Comparison of ENCODE assay signal across 8 mouse cellular contexts in genomic region chrX:41912061-41912401, GRCm38 (mm10). TPM values are rescaled to one million over a fixed set of nuclear protein-coding genes. Genes with fewer than 3 reads are reported as not detected.
DNase-seq lines count a peak whose midpoint lies in the region; ATAC-seq and TF ChIP-seq lines count a peak whose summit lies in the region.

No protein-coding gene starts in this region.

- DNase-seq in kidney, adult 8-10 months, result no peak
- no peak for DNase-seq in ovary, postnatal 10 days (ENCODE audit: low spot score)
- DNase-seq in frontal cortex, adult 2 months (ENCODE audit: extremely low spot score in 1 of 2, low spot score in 1 of 2), result no peak
- DNase-seq in thymus, postnatal 25 days, result no peak

- no peak; the same call in 1 of the 2 replicates for ATAC-seq in kidney, embryonic 16.5 days (ENCODE audit: low FRiP score, low TSS enrichment)
- no peak for ATAC-seq in hindbrain, embryonic 13.5 days (ENCODE audit: low FRiP score)
- ATAC-seq in midbrain, embryonic 13.5 days, result no peak

- no peaks in the 10 kb centered on the region for H3K27me3 ChIP-seq in kidney, embryonic 16.5 days (ENCODE audit: insufficient read depth, low read length)
- H3K27me3 ChIP-seq in hindbrain, embryonic 13.5 days, result no peaks in the 10 kb centered on the region
- H3K27me3 ChIP-seq in midbrain, embryonic 13.5 days, result no peaks in the 10 kb centered on the region

- 0 out of 2 replicates have a peak, but pooled peaks cover 4% of the 10 kb centered on the region for H3K4me1 ChIP-seq in kidney, embryonic 16.5 days (ENCODE audit: insufficient read depth, low read length)
- no peaks in the 10 kb centered on the region; the same call in 1 of the 2 replicates for H3K4me1 ChIP-seq in cortical plate, adult 2 months (ENCODE audit: control insufficient read depth, insufficient read depth, low read length)
- H3K4me1 ChIP-seq in hindbrain, embryonic 13.5 days (replicated peaks), result peaks cover 11% of the 10 kb centered on the region
- peaks cover 11% of the 10 kb centered on the region for H3K4me1 ChIP-seq in midbrain, embryonic 13.5 days (replicated peaks)

- H3K36me3 ChIP-seq in kidney, embryonic 16.5 days (ENCODE audit: insufficient read depth, low read length), result no peaks in the 10 kb centered on the region
- H3K36me3 ChIP-seq in hindbrain, embryonic 13.5 days, result no peaks in the 10 kb centered on the region
- H3K36me3 ChIP-seq in midbrain, embryonic 13.5 days, result no peaks in the 10 kb centered on the region

- H3K4me3 ChIP-seq in kidney, embryonic 16.5 days (ENCODE audit: low read length), result peak overlapping the region; percentile 71
- H3K4me3 ChIP-seq in cortical plate, adult 2 months (ENCODE audit: insufficient read depth, low read length), result peak overlapping the region; percentile 82
- H3K4me3 ChIP-seq in hindbrain, embryonic 13.5 days, result peak overlapping the region; percentile 60
- peak overlapping the region; percentile 67 for H3K4me3 ChIP-seq in midbrain, embryonic 13.5 days (replicated peaks)

- TF ChIP-seq POLR2A in cortical plate, adult 2 months (IDR thresholded peaks at IDR 0.05; ENCODE audit: extremely low read depth, insufficient read depth, low read length), result no peak

- H3K9me3 ChIP-seq in kidney, embryonic 16.5 days (ENCODE audit: low read length), result no peaks in the 10 kb centered on the region
- no peaks in the 10 kb centered on the region for H3K9me3 ChIP-seq in hindbrain, embryonic 13.5 days
- no peaks in the 10 kb centered on the region for H3K9me3 ChIP-seq in midbrain, embryonic 13.5 days

- H3K27ac ChIP-seq in kidney, embryonic 16.5 days (ENCODE audit: low read length), result peak overlapping the region; percentile 29; the same call in 1 of the 2 replicates
- peak overlapping the region; percentile 81; the same call in 1 of the 2 replicates for H3K27ac ChIP-seq in cortical plate, adult 2 months (ENCODE audit: insufficient read depth, low read length)
- H3K27ac ChIP-seq in hindbrain, embryonic 13.5 days, result peak overlapping the region; percentile 66; the same call in 1 of the 2 replicates
- 0 out of 2 replicates have a peak overlapping the region, but pooled peaks have one; percentile 39 for H3K27ac ChIP-seq in midbrain, embryonic 13.5 days

- 52% methylated on average over 10 of the region's 10 CpGs for WGBS in kidney, embryonic 16.5 days
- 41% methylated on average over 10 of the region's 10 CpGs for WGBS in hindbrain, embryonic 13.5 days
- 47% methylated on average over 10 of the region's 10 CpGs for WGBS in midbrain, embryonic 13.5 days

- H3K4me2 ChIP-seq in kidney, embryonic 16.5 days (replicated peaks; ENCODE audit: low read depth, low read length), result peak overlapping the region; percentile 41
- peak overlapping the region; percentile 39 for H3K4me2 ChIP-seq in hindbrain, embryonic 13.5 days
- H3K4me2 ChIP-seq in midbrain, embryonic 13.5 days (replicated peaks), result peak overlapping the region; percentile 34

- H3K9ac ChIP-seq in kidney, embryonic 16.5 days (replicated peaks; ENCODE audit: low read length), result peak overlapping the region; percentile 51
- H3K9ac ChIP-seq in hindbrain, embryonic 13.5 days, result no peak overlapping the region
- H3K9ac ChIP-seq in midbrain, embryonic 13.5 days (replicated peaks), result no peak overlapping the region

- TF ChIP-seq CTCF in cortical plate, adult 2 months (IDR thresholded peaks at IDR 0.05; ENCODE audit: extremely low read depth, insufficient read depth, low read length), result no peak

RNA-seq across cellular contexts. Expression of gene Thoc2, which starts 8.4 kb away (rescaled TPM):
- 73.2 and 82.9 TPM in 2 replicates for polyA plus RNA-seq in kidney, embryonic 16.5 days (2015; fragmentation: Nextera tagmentation; extraction: Ambion mirVana)
- polyA plus RNA-seq in cortical plate, adult 2 months (2012; rRNA removed), result 31.3 and 33.9 TPM in 2 replicates
- polyA plus RNA-seq in hindbrain, embryonic 13.5 days (2015; fragmentation: Nextera tagmentation; extraction: Ambion mirVana), result 92.7 and 96.1 TPM in 2 replicates
- polyA plus RNA-seq in midbrain, embryonic 13.5 days (2015; fragmentation: Nextera tagmentation; extraction: Ambion mirVana), result 94.6 and 112 TPM in 2 replicates
- polyA plus RNA-seq in frontal cortex, adult 2 months (2012; rRNA removed), result 39.7 and 43.1 TPM in 2 replicates

Comparison
In these comparisons a context has a peak if more than half of its experiments do, and no peak if none do; other contexts are left out.
1. H3K27ac ChIP-seq: peak in every context shown above with its lines; median percentile 81 in cortical plate, adult 2 months; 66 in hindbrain, embryonic 13.5 days; 39 in midbrain, embryonic 13.5 days; 29 in kidney, embryonic 16.5 days.